Mouse (Mus musculus) urinary bladder, adult 2 months (tissue): Measurements from ENCODE around the gene Fam32a. TPM values are rescaled to one million over a fixed set of nuclear protein-coding genes. Genes with fewer than 3 reads are reported as not detected.

Experiments used
- DNase-seq: peaks from one replicate; pipeline ENCODE4 v3.0.0; 2022; ENCODE audit warnings: low spot score
- polyA plus RNA-seq: library from polyadenylated mRNA; depleted of rRNA; stranded (reverse); fragments of >200 nt; gene quantifications from 2 replicates; pipeline ENCODE4 v1.2.3, GENCODE M21; 2012

Gene Fam32a
- polyA plus RNA-seq, 1 experiment = 70.7 TPM

- DNase-seq = no peak
Observed at GRCm38 (mm10) chr8:72240403-72240763, 20.9 kb downstream of the Fam32a start.

DNA sequence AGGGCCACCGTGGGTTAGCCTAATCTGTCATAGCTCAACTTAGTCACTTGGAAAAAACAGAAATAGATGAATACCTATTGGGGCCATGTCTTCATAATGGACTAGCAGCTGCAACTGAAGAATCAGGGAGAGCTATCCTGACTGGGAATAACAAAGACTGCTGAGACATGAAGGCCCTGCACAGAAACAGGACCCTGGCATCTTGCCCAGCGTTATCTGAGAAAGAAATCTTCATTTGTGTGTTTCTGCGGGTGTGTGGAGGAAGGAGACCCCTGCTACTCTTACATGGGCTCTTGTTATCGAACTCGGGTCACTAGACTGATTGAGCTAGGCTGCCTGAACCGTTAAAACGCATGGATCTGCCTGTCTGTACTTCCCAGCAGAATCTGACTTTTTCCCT lies 21.4 kb downstream of the Fam32a start:
- DNase-seq = peak; percentile 12

- no peak for DNase-seq
Observed at GRCm38 (mm10) chr8:72242226-72242625, 22.7 kb downstream of the Fam32a start.

GRCm38 (mm10) chr8:72244610-72245009 lies 25.1 kb downstream of the Fam32a start:
- DNase-seq = no peak

GRCm38 (mm10) chr8:72257171-72257901 lies 37.8 kb downstream of the Fam32a start:
- no peak for DNase-seq

GRCm38 (mm10) chr8:72257902-72258238 lies 38.3 kb downstream of the Fam32a start:
- no peak for DNase-seq

DNA sequence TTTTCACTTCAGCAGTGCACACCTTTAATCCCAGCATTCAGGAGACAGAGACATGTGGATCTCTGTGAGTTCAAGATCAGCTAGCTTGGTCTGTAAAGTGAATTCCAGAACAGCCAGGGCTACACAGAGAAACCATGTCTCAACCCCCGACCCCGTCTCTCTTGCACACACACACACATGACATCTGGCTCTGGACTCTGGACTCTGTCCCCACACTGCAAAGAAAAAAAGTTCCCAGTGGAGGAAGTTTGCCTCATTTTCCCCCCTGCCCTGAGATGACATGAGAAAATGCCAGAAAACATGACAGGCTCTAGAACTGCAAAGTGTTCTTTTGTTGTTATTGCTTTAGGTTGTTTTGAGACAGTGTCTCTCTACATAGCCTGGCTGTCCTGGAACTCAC lies 40.3 kb downstream of the Fam32a start:
- no peak for DNase-seq

DNA sequence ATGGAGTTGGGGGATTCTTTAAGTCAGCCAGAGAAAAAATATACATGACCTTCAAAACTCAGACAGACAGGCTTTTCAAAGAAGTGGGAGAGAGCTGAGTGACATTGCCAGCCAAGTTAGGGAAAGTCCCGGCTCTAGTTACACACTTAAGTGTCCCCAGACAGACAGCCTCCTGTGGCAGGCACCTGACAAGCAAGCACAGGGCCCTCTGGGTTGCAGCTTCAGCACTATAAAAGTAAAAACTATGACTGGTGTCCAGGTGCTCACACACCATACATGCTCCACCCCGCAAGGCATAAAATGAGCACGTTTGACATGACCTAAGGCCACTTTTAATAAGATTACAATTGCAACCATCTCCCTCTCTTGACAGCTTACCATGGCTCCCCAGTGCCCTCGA lies 41.1 kb downstream of the Fam32a start:
- no peak for DNase-seq

DNA sequence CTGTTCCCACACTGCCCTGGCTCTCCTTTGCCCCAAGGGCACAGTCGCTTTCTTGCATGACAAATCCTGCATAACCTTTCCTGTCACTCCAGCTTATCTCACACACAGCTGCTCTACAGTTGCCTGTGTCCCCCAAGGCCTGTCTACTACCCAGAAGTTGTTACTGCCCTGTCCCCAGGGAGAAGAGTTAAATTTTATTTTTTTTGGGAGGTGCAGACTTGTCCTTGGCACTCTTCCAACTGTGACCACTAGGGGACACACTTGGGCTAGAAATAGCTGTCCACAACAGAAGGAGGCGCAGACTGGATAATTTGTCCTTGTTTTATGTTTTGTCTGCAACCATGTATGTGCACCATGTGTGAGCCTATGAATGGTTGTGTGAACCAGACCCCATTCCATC lies 41.5 kb downstream of the Fam32a start:
- no peak for DNase-seq

- DNase-seq = no peak
Observed at GRCm38 (mm10) chr8:72261431-72261830, 41.9 kb downstream of the Fam32a start.

- no peak for DNase-seq
Observed at GRCm38 (mm10) chr8:72261872-72262271, 42.3 kb downstream of the Fam32a start.

DNA sequence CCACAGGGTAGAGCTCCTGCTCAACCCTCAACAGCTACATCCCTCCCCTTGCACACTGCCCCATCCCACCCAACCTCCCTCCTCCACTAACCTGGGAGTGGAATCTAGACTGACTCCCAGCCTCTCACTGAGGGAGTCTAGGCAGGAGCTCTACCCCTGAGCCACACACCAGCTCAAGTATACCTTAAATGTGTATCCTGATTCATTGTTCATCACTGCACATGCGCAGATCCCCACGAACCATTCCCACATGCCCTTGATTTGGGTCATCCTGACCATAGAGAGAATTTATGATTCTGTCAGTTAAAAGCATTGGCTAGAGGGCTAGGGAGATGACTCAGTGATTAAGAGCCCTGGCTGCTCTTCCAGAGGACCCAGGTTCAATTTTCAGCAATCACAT lies 43.2 kb downstream of the Fam32a start:
- DNase-seq = no peak

- no peak for DNase-seq
Observed at GRCm38 (mm10) chr8:72263451-72263850, 43.9 kb downstream of the Fam32a start.

DNA sequence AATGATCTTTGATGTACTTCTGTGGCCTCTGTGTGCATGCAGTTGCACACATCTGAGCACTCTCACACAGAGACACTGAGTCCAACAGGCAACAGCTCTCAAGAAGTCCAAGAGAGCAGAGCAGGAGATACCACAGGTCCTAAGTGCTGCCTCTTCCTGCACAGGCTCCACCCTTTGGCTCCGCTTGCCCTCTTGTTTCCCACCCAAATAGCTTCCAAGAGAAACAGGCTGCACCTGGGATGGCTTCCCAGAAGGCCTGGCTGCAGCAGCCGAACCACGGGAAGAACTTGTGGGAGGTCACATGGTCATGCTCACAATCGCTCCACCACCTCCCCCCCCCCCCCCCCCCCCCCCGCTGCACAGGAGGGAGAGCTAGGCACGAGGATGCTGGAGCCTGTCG lies 45.8 kb downstream of the Fam32a start:
- no peak for DNase-seq

DNA sequence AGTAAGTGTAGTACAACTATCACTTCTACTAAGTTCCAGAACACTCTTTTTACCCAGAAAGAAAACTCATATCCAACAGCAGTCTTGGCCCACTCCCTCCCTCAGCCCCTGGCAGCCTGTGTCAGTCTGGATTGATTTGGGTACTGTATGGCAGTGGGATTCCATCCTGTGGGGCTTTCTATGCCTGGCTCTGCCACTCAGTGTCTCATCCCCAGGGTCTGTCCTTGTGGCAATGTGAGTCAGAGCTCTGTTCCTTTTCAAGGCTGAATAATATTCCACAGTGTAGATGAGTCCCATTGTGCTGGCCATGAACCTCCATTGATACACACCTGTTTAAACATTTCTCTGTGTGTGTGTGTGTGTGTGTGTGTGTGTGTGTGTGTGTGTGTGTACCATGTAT lies 47.1 kb downstream of the Fam32a start:
- no peak for DNase-seq

GRCm38 (mm10) chr8:72267106-72267505 lies 47.6 kb downstream of the Fam32a start:
- no peak for DNase-seq

DNA sequence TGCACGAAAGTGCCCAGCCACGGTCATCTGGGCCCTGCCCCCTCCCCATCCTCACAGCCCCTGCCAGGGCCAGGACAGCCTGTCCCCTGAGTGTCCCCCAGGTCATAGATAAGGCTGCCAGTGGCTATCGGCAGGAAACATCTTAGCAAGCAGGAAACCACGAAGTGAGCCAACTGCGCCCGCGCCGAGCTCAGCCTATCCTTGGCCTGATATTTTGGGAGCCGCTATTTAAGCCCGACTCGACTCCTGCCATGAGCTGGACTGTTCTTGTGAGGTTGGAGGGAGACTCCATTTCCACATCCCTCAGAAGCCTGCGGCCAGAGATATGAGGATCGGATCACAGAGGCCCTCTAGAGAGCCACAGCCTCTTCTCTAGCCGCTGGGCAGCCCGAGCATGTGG lies 48.8 kb downstream of the Fam32a start:
- DNase-seq = no peak

- no peak for DNase-seq
Observed at GRCm38 (mm10) chr8:72270606-72271005, 51.1 kb downstream of the Fam32a start.

DNA sequence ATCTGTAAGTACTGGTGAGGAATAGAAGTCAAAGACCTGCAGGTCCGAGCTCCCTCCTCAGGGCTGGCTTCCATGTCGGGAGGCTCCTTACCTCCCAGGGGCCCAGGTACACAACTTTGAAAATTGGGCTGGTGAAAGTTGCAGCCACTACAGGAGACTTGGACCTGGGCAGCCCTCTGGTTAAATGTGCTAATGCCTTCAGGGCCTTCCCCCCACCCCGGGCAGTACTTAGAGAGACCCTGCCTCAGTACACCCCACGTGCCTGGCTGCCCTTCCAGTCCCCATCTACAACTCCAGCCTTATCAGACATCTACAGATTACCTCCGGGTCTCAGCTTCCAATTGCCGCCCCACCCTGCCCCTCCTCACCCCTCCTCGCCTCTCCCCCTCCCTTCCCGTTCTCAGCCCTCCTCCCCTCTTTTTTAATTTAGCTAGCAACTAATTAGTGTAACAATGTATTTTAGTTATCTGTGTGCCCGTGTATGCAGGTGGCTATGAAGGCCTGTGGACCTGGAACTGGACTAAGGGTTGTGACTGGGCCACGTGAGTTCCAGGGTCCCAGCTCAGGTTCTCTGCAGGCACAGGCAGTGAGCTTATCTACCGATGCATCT lies 51.6 kb downstream of the Fam32a start:
- DNase-seq = no peak

GRCm38 (mm10) chr8:72271691-72272090 lies 52.2 kb downstream of the Fam32a start:
- DNase-seq = no peak

GRCm38 (mm10) chr8:72272361-72272760 lies 52.8 kb downstream of the Fam32a start:
- no peak for DNase-seq

DNA sequence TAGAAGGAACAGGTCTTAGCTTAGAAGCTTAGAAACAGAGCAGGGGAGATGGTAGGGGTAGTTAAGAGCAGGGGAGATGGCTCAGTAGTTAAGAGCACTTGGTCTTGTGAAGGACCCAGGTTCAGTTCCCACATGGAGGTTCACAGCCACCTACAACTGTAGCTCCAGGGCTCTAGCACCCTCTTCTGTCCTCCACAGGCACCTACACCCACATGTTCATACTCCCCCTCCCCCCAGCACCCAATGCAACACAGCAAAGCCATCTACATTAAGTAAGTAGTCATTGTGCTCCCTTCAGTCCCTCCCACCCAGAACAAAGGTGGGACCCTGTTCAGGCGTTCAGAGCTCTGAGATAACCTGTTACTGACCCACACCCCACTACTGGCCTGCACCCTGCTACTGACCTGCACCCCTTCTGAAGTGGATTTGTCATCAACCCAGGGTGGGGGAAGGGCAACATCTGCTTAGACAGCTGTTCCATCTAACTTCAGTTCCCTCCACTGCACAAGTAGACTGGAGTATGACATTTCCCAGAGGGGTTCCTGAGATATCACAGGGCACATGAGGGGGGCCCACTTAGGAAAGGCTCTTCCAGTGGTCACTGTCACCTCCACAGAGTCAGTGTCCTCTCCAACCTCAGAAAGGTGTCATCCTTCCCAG lies 53.7 kb downstream of the Fam32a start:
- DNase-seq = no peak

GRCm38 (mm10) chr8:72273807-72274206 lies 54.3 kb downstream of the Fam32a start:
- DNase-seq = no peak
